Comparison of ENCODE assay signal across 16 mouse cellular contexts in the genomic region with DNA sequence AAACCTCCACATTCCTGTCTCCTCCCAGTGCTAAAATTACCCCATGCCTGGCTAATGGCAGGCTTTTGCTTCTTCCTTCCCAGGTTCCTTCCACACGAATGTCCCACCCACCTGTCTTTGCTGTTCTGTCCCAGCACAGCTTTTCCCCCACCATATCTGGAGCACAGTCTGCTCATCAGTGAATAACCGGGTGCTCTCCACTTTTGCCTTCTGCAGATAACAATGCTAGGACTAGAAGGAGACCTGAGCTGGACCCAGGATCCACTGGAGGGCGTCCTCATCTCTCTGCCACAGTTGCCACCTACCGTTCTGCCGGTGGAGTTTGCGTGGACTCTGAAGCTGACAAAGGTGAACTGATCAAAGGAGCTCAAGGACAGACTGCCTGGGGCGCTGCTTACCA.
"Had no signal": no experiment of that assay in that cellular context is flagged by ENCODE, and none has a peak within 500 bp of the region (broad histone marks: within the 10 kb centered on the region; RNA-seq: fewer than 3 reads in every experiment).

No protein-coding gene starts in this region.

- H3K9me3 ChIP-seq: intestine, embryonic 15.5 days; kidney, embryonic 15.5 days; limb, embryonic 15.5 days; megakaryocyte, embryonic 14.5 days; midbrain, embryonic 12.5 days; neural tube, embryonic 13.5 days had no signal

- H3K4me1 ChIP-seq: intestine, embryonic 15.5 days; neural tube, embryonic 13.5 days had no signal

- H3K4me2 ChIP-seq: intestine, embryonic 15.5 days; kidney, embryonic 15.5 days; limb, embryonic 15.5 days; lung, embryonic 14.5 days; midbrain, embryonic 12.5 days; neural tube, embryonic 13.5 days had no signal

- H3K27ac ChIP-seq: intestine, embryonic 15.5 days; kidney, embryonic 15.5 days; left cerebral cortex, adult 2 months; limb, embryonic 15.5 days; midbrain, embryonic 12.5 days; neural tube, embryonic 13.5 days had no signal

- DNase-seq: kidney, adult 18-20 months; kidney, postnatal 14 days; lung, embryonic 14.5 days; lung, postnatal 10 days; retina, postnatal 1 day; right cerebral cortex, postnatal 14 days; thymus, adult 18-20 months; thymus, postnatal 36 days had no signal

- H3K4me3 ChIP-seq: intestine, embryonic 15.5 days; kidney, embryonic 15.5 days; left cerebral cortex, adult 2 months; limb, embryonic 15.5 days; megakaryocyte, embryonic 14.5 days; midbrain, embryonic 12.5 days; neural tube, embryonic 13.5 days had no signal

- H3K27me3 ChIP-seq: intestine, embryonic 15.5 days; kidney, embryonic 15.5 days; limb, embryonic 15.5 days; megakaryocyte, embryonic 14.5 days; midbrain, embryonic 12.5 days; neural tube, embryonic 13.5 days had no signal

- ATAC-seq: intestine, embryonic 15.5 days; midbrain, embryonic 16.5 days had no signal

- H3K9ac ChIP-seq: intestine, embryonic 15.5 days; kidney, embryonic 15.5 days; limb, embryonic 15.5 days; lung, embryonic 14.5 days; midbrain, embryonic 12.5 days; neural tube, embryonic 13.5 days had no signal
